Mouse (Mus musculus): ENCODE results near the gene Gm45844.
"Not testable (repeated sequence)": the region's sequence is repeated elsewhere in the genome, so short reads cannot be mapped to it uniquely, and the experiment has no call there.

Gm45844 gene

DNA sequence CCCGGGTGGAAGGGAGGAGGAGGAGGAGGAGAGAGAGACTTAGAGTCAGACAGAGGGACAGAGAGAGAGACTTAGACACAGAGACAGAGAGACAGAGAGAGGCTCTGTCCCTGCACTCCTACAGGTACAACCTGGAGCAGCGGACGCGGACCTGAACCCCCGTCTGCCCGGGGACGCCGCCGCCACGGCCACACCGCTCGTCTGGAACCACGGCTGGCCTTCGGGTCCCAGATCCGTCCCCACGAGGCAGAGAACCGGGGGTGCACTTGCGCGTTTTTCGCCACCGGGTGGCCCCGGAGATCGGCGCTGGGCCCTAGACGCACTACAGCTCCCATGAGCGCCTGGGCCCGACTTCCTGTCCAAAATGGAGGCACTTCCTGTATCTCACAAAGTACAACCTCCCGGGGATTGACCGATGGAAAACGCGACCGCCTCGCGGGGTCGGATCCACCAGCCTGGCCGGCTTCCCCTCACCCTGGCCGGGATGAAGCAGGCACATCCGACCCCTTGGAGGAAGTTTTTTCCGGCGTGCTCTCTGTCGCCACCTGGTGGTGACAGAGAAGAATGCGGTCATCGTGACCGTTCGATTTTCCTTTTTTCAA, at the start of gene Gm45844:
Gm45844 (minus strand) TSS at position 324 of the 602 bp plus-strand sequence.
- peak; percentile 48 for DNase-seq (ENCODE audit: low spot score)

DNA sequence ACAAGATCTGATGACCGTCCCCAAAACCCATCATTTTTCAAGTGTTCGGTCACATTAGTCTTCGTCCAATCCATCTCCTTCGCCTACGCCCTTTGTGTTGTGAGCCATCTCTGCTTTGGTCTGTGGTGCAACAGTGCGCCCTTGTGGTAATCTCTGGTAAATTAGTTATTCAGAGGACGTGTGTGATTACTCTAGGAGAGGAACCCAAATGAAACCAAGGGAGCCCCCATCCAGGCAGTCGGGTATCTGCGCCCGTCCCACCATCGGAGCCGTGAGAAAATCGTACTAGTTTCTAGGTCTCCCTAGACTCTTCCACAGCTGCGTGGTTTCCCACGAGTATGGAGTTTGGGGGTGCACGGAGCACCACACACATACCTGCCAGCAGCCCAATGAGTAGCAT, 17.5 kb upstream of the Gm45844 start:
- peak; percentile 45 for DNase-seq (ENCODE audit: low spot score)

DNA sequence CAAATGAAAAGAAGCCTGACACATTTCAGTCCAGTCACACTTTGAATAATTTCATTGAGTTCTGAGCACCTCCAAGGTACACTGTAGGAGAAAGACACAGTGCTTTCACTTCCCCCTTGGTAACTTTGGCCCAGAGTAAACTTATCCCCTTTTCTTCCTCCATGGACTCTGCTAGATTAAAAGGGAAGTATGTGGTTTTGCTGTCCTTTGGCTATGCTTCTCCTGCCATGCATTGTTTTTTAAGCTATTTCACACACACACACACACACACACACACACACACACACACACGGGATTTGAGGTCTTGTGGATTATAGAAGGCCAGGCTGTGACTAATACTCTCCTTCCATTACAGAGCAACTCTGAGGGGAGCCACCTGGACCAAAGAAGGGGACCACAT, 3.3 kb upstream of the Gm45844 start:
- DNase-seq (ENCODE audit: low spot score): no peak

DNA sequence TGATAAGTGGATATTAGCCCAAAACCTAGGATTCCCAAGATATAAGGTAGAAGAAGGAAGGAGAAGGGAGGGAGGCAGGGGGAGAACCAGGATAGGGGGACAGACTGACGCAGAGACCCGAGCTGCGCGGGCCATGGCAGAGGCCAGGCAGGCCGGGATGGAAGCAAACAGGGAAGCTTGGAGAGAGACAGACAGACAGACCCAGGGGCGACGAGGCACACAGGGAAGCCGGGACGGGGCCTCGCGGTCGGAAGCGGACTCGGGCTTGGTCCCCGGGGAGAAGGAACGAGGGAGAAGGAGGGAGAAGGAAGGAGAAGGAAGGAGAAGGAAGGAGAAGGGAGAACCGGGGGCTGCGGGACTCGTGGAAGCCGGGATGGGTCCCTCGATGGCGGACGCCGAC, 533 bp downstream of the Gm45844 start:
- not testable (repeated sequence) for DNase-seq (ENCODE audit: low spot score)

DNA sequence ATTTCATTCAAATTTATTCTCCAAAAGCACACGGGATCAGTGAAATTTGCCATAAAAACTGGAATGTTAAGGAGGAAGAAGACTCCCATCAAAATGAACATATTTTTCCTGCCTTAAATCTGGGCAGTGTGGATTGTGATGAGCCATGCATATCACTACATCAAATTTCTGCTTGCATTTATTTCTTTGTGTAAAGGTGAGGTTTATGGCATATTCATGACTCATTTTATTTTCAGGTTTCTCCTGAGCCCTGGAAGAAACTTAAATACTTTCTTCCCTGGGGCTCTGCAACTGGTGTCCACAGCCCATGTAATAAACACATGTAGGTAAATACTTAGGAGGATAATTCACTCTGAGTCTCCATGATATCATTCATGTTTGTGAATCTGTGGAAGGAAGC, 30.9 kb downstream of the Gm45844 start, which contains the start of gene Vmn2r29:
Vmn2r29 (minus strand) TSS at position 101 of the 400 bp plus-strand sequence.
- not testable (repeated sequence) for DNase-seq (ENCODE audit: low spot score)

DNA sequence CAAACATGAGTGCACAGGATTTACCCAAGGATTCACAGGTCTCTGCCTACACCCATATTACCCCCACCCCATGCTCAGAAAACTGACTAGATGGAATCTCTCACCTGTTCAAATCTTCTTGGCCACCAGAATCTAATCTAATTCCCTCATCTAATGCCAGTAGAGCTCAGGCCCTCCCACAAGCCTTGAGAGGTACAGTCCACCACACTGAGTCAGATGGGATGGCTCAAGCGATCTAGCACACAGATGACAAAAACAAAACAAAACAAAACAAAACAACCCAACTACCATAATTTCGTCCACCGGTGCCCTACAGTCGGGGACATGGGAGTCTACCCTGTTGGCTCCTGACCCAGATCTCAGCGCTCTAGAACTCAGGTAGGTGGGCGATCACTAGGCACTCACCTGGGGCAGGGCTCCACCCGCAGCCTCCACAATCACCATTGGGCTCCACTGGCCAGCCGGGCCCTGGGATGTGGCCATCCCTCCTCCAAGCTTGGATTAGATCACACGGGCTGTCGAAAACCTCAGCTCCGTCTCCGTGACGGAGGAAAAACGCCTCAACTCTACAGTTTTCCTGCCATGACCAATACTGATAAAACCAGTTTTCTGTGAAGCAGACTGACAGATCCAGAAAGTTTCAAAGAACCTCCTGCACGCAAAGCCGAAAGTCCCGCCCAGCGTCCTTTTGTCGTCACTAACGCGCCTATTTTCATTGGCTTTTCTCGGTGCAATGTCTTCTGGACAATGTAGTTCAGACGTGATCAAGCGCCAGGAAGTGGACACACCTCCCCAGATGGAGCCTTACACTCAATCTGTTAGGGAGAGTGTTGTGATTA, 68.6 kb downstream of the Gm45844 start, which contains the start of gene Zfp772:
Zfp772 (minus strand) TSS at position 686 of the 839 bp plus-strand sequence.
- not testable (repeated sequence) for DNase-seq (ENCODE audit: low spot score)

DNA sequence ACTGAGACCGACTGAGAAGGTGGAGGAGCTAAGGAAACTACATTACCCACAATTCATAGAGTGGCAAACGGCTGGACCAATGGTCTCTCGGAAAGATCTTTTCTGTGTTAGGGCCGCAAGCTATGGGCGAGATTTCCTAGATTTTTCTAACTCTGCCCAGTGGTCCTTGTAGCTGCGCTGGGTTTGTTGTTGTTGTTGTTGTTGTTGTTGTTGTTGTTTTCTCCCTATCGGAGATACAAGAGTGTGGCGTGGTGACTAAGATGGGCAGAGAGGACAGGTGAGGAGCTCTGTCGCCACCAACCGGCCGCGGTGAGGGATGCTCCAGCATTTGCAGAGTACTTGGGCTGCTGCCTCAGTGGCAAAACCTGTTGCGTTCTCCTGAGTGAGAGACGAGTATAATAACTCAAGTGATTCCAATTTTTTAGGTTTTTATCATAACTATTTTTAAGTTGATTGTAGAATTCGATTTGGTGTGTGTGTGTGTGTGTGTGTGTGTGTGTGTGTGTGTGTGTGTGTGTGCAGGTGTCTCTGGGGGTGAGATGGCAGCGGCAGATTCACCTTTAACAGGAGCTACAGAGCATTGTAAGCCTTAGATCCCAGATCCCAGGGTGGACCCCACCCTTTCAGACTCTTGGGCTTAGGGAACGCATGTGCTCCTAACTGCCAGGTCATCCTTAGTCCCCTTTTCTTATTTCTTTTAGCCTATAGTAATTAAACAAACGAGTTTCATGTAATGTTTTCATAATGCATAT, 89.7 kb downstream of the Gm45844 start:
- DNase-seq (ENCODE audit: low spot score): peak; percentile 62

DNA sequence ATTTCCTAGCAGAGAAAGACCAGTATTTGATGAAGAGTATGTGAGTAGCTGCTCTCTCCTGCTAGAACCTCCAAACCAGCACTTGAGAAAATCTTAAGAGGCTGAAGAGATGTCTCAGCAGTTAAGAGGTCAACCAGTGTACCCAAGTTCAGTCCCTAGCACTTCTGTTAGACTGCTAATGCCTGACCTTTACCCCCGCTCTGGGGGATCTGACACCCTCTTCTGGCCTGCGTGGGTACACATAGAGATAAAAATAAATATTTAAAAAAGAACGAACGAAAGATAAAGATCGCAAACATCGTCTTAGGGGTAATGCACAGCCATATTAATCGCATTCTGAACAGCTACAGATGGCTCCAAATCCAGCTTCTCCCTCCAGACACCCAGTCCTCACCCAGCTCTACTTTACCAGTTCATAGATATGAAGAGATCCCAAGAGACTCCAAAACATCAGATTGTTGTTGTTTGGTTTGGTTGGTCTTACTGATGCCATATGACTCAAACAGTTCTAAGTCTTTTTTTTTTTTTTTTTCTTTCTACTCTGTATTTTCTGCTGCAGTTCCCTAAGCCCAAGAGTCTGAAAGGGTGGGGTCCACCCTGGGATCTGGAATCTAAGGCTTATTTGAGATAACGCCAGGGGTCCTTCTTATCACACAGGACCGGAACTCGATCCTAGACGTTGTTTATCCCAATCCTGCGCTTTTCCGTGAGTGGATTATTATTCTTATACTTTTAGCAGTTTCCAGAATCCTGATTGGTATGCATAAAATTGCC, 90.5 kb downstream of the Gm45844 start:
- DNase-seq (ENCODE audit: low spot score): no peak

DNA sequence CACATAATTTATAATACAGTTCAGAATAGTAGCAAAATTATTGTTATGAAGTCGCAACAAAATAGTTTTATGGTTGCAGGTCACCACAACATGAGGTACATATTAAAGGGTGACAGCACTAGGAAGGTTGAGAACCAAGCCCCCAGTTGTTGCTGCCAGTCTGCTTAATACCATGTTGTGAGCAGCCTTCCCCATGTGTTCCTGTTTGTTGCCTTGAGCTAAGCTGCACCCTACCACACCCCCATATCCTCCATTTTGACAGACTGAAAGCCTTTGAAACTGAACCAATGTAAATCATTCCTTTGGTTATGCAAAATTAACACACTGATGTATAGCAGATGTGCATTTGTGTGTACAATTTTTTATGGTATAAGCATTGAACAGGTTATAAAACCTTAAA, 92.2 kb downstream of the Gm45844 start:
- DNase-seq (ENCODE audit: low spot score): no peak

DNA sequence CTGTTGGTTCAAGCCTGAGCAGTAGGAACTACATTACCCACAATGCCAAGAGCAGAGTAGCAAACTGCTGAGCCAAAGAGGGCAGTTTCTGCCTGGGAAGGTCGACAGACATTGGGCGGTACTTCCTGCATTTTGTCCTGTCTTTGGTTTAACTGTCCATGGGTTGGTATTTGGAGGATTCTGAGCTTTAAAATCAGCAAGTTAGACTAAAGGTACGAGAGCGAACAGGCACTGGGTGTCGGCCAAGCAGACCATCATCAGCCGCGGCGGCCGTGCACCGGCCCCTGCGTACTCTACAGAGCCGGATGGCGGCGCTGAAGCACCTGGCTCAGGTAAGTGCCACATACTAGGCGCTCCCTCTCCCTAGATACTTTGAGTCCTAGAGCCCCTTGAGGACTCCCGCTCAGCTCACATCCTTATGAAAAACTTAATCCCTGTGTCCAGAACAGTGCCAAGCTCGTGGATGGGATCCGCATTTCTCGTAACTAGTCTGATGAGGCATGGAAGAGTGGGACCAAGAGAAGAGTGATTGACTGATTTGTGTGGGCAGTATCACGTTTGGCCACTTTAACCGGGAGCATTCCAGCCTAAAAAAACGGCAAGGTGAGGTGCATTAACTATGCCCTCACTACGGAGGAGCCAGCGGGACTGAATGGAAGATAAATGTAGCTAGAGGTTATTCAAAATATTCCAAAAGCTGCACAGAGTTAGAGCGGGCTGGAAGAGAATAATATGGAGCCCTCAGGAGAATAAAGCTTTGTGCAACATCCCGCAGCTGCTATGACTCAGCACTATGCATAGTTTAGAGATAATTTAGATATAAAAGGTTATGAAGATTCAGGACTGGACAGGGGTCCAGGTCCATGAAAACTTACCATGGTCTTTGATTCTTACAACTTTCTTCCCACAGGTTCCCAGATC, 106.6 kb downstream of the Gm45844 start, which contains the start of gene Zfp418:
Zfp418 (plus strand) TSS at position 104 of the 921 bp plus-strand sequence.
- DNase-seq (ENCODE audit: low spot score): peak; percentile 39
